Mouse (Mus musculus) erythroblast, embryonic 14.5 days (primary cell): ENCODE results near the gene Gm4881.

Experiments used
- GATA1 ChIP-seq: IDR thresholded peaks from 2 replicates; pipeline ENCODE4 v1.6.1; 2012; ENCODE audit warnings: low read length, inconsistent platforms, mixed read lengths
- TAL1 ChIP-seq: IDR thresholded peaks from 3 replicates; pipeline ENCODE4 v1.6.1; 2012; ENCODE audit warnings: low read length, inconsistent platforms, mixed read lengths

DNA sequence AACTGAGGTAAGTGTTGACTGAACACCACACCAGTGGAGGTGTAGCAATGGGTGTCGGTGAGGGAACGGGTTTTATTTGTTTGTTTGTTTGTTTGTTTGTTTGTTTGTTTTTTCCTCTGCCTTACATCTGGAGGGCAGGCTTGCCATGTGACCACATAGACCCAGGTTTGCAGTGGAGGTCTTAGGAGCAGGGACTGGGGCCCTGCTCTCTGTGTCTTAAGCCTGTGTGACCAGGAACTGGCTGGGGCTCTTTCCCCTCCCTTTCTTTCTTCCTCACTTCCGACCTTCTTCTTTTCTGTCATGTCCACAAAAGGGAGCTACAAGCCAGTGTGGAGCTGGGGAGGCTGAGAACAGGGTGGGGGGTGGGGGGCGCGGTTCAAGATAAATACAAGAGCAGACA is 46.3 kb downstream of the Gm4881 start:
- TF ChIP-seq GATA1 = no peak
- TF ChIP-seq TAL1 = no peak
